Mouse (Mus musculus): ENCODE data around the gene Sept7. TPM values are rescaled to one million over a fixed set of nuclear protein-coding genes. Genes with fewer than 3 reads are reported as not detected.

Sept7 gene
- polyA plus RNA-seq, 1 experiment from 2014 or later, result 268 TPM

- Histone ChIP-seq H3K4me1 (ENCODE audit: control insufficient read depth in 2 of 2, insufficient read depth in 2 of 2, low read length in 2 of 2) (peaks cover 0 to 6% of the 10 kb centered on the region in 2 experiments; a peak in 2 of 4 replicates), H3K9ac (ENCODE audit: low read length) (no peak overlapping the region), H3K9me3 (ENCODE audit: control insufficient read depth, low read length) (no peaks in the 10 kb centered on the region), H3K36me3 (ENCODE audit: control insufficient read depth, insufficient read depth, low read length) (peaks cover 3% of the 10 kb centered on the region), H3K4me3 (ENCODE audit: control insufficient read depth in 1 of 2, insufficient read depth in 1 of 2, low read depth in 1 of 2, low read length in 2 of 2) (no peak overlapping the region), H3K27ac (replicated peaks in 1 of 2; ENCODE audit: control insufficient read depth in 1 of 2, insufficient read depth in 1 of 2, low read depth in 2 of 2, low read length in 2 of 2) (no peak overlapping the region), H3K4me2 (ENCODE audit: low read length) (no peak overlapping the region), H3K27me3 (ENCODE audit: control insufficient read depth, insufficient read depth, low read length) (no peaks in the 10 kb centered on the region)
- 79% methylated on average over 3 of the region's 3 CpGs for WGBS
- no peak for ATAC-seq (ENCODE audit: insufficient number of reproducible peaks, insufficient read depth, low FRiP score, low read depth)
These were observed 8.2 kb downstream of the Sept7 start for GRCm38 (mm10) chr9:25260411-25260810.

GRCm38 (mm10) chr9:25260979-25261378 is 8.7 kb downstream of the Sept7 start:
- H3K27me3 ChIP-seq (ENCODE audit: control insufficient read depth, insufficient read depth, low read length), result no peaks in the 10 kb centered on the region
- H3K4me1 ChIP-seq (ENCODE audit: control insufficient read depth in 2 of 2, insufficient read depth in 2 of 2, low read length in 2 of 2), result peaks cover 0 to 3% of the 10 kb centered on the region in 2 experiments; a peak in 1 of 4 replicates
- no peaks in the 10 kb centered on the region for H3K9me3 ChIP-seq (ENCODE audit: control insufficient read depth, low read length)
- H3K36me3 ChIP-seq (ENCODE audit: control insufficient read depth, insufficient read depth, low read length), result peaks cover 9% of the 10 kb centered on the region
- H3K4me2 ChIP-seq (ENCODE audit: low read length), result no peak overlapping the region
- H3K4me3 ChIP-seq (ENCODE audit: control insufficient read depth in 1 of 2, insufficient read depth in 1 of 2, low read depth in 1 of 2, low read length in 2 of 2), result no peak overlapping the region
- no peak overlapping the region for H3K9ac ChIP-seq (ENCODE audit: low read length)
- no peak for ATAC-seq (ENCODE audit: insufficient number of reproducible peaks, insufficient read depth, low FRiP score, low read depth)
- no peak overlapping the region for H3K27ac ChIP-seq (replicated peaks in 1 of 2; ENCODE audit: control insufficient read depth in 1 of 2, insufficient read depth in 1 of 2, low read depth in 2 of 2, low read length in 2 of 2)

GRCm38 (mm10) chr9:25262087-25262486 is 9.8 kb downstream of the Sept7 start:
- Histone ChIP-seq H3K27ac (replicated peaks in 1 of 2; ENCODE audit: control insufficient read depth in 1 of 2, insufficient read depth in 1 of 2, low read depth in 2 of 2, low read length in 2 of 2) (no peak overlapping the region), H3K36me3 (ENCODE audit: control insufficient read depth, insufficient read depth, low read length) (peaks cover 18% of the 10 kb centered on the region), H3K9me3 (ENCODE audit: control insufficient read depth, low read length) (no peaks in the 10 kb centered on the region), H3K27me3 (ENCODE audit: control insufficient read depth, insufficient read depth, low read length) (no peaks in the 10 kb centered on the region), H3K9ac (ENCODE audit: low read length) (no peak overlapping the region), H3K4me1 (ENCODE audit: control insufficient read depth in 2 of 2, insufficient read depth in 2 of 2, low read length in 2 of 2) (0 out of 4 replicates have a peak, but pooled peaks cover 0 to 3% of the 10 kb centered on the region in 2 experiments), H3K4me3 (ENCODE audit: control insufficient read depth in 1 of 2, insufficient read depth in 1 of 2, low read depth in 1 of 2, low read length in 2 of 2) (no peak overlapping the region), H3K4me2 (ENCODE audit: low read length) (no peak overlapping the region)
- 52% methylated on average over 1 of the region's 1 CpGs for WGBS
- ATAC-seq (ENCODE audit: insufficient number of reproducible peaks, insufficient read depth, low FRiP score, low read depth), result no peak

GRCm38 (mm10) chr9:25265795-25266194 is 13.6 kb downstream of the Sept7 start:
- Histone ChIP-seq H3K4me1 (ENCODE audit: control insufficient read depth in 2 of 2, insufficient read depth in 2 of 2, low read length in 2 of 2) (0 out of 4 replicates have a peak, but pooled peaks cover 0 to 3% of the 10 kb centered on the region in 2 experiments), H3K27ac (replicated peaks in 1 of 2; ENCODE audit: control insufficient read depth in 1 of 2, insufficient read depth in 1 of 2, low read depth in 2 of 2, low read length in 2 of 2) (no peak overlapping the region), H3K4me3 (ENCODE audit: control insufficient read depth in 1 of 2, insufficient read depth in 1 of 2, low read depth in 1 of 2, low read length in 2 of 2) (no peak overlapping the region), H3K9ac (ENCODE audit: low read length) (no peak overlapping the region), H3K9me3 (ENCODE audit: control insufficient read depth, low read length) (no peaks in the 10 kb centered on the region), H3K27me3 (ENCODE audit: control insufficient read depth, insufficient read depth, low read length) (no peaks in the 10 kb centered on the region), H3K36me3 (ENCODE audit: control insufficient read depth, insufficient read depth, low read length) (peaks cover 36% of the 10 kb centered on the region), H3K4me2 (ENCODE audit: low read length) (no peak overlapping the region)
- ATAC-seq (ENCODE audit: insufficient number of reproducible peaks, insufficient read depth, low FRiP score, low read depth), result no peak
- 86% methylated on average over 4 of the region's 4 CpGs for WGBS

GRCm38 (mm10) chr9:25267133-25267532 is 14.9 kb downstream of the Sept7 start:
- no peak overlapping the region for H3K27ac ChIP-seq (replicated peaks in 1 of 2; ENCODE audit: control insufficient read depth in 1 of 2, insufficient read depth in 1 of 2, low read depth in 2 of 2, low read length in 2 of 2)
- 81% methylated on average over 3 of the region's 3 CpGs for WGBS
- no peaks in the 10 kb centered on the region for H3K27me3 ChIP-seq (ENCODE audit: control insufficient read depth, insufficient read depth, low read length)
- H3K4me1 ChIP-seq (ENCODE audit: control insufficient read depth in 2 of 2, insufficient read depth in 2 of 2, low read length in 2 of 2), result 0 out of 4 replicates have a peak, but pooled peaks cover 0 to 2% of the 10 kb centered on the region in 2 experiments
- no peak for ATAC-seq (ENCODE audit: insufficient number of reproducible peaks, insufficient read depth, low FRiP score, low read depth)
- H3K4me2 ChIP-seq (ENCODE audit: low read length), result no peak overlapping the region
- no peaks in the 10 kb centered on the region for H3K9me3 ChIP-seq (ENCODE audit: control insufficient read depth, low read length)
- H3K36me3 ChIP-seq (ENCODE audit: control insufficient read depth, insufficient read depth, low read length), result peaks cover 40% of the 10 kb centered on the region
- no peak overlapping the region for H3K4me3 ChIP-seq (ENCODE audit: control insufficient read depth in 1 of 2, insufficient read depth in 1 of 2, low read depth in 1 of 2, low read length in 2 of 2)
- no peak overlapping the region for H3K9ac ChIP-seq (ENCODE audit: low read length)

GRCm38 (mm10) chr9:25267574-25267973 is 15.3 kb downstream of the Sept7 start:
- Histone ChIP-seq H3K9me3 (ENCODE audit: control insufficient read depth, low read length) (no peaks in the 10 kb centered on the region), H3K4me3 (ENCODE audit: control insufficient read depth in 1 of 2, insufficient read depth in 1 of 2, low read depth in 1 of 2, low read length in 2 of 2) (no peak overlapping the region), H3K27me3 (ENCODE audit: control insufficient read depth, insufficient read depth, low read length) (no peaks in the 10 kb centered on the region), H3K9ac (ENCODE audit: low read length) (no peak overlapping the region), H3K27ac (replicated peaks in 1 of 2; ENCODE audit: control insufficient read depth in 1 of 2, insufficient read depth in 1 of 2, low read depth in 2 of 2, low read length in 2 of 2) (no peak overlapping the region), H3K4me1 (ENCODE audit: control insufficient read depth in 2 of 2, insufficient read depth in 2 of 2, low read length in 2 of 2) (no peaks in the 10 kb centered on the region), H3K36me3 (ENCODE audit: control insufficient read depth, insufficient read depth, low read length) (peaks cover 40% of the 10 kb centered on the region), H3K4me2 (ENCODE audit: low read length) (no peak overlapping the region)
- WGBS, result 67% methylated on average over 2 of the region's 2 CpGs
- no peak for ATAC-seq (ENCODE audit: insufficient number of reproducible peaks, insufficient read depth, low FRiP score, low read depth)

- Histone ChIP-seq H3K9ac (ENCODE audit: low read length) (no peak overlapping the region), H3K36me3 (ENCODE audit: control insufficient read depth, insufficient read depth, low read length) (peaks cover 39% of the 10 kb centered on the region), H3K4me3 (ENCODE audit: control insufficient read depth in 1 of 2, insufficient read depth in 1 of 2, low read depth in 1 of 2, low read length in 2 of 2) (no peak overlapping the region), H3K4me2 (ENCODE audit: low read length) (no peak overlapping the region), H3K27me3 (ENCODE audit: control insufficient read depth, insufficient read depth, low read length) (no peaks in the 10 kb centered on the region), H3K27ac (replicated peaks in 1 of 2; ENCODE audit: control insufficient read depth in 1 of 2, insufficient read depth in 1 of 2, low read depth in 2 of 2, low read length in 2 of 2) (no peak overlapping the region), H3K4me1 (ENCODE audit: control insufficient read depth in 2 of 2, insufficient read depth in 2 of 2, low read length in 2 of 2) (no peaks in the 10 kb centered on the region), H3K9me3 (ENCODE audit: control insufficient read depth, low read length) (no peaks in the 10 kb centered on the region)
- no peak for ATAC-seq (ENCODE audit: insufficient number of reproducible peaks, insufficient read depth, low FRiP score, low read depth)
- WGBS, result 88% methylated on average over 2 of the region's 2 CpGs
These were observed 19.7 kb downstream of the Sept7 start for GRCm38 (mm10) chr9:25271902-25272301.

- Histone ChIP-seq H3K9me3 (ENCODE audit: control insufficient read depth, low read length) (no peaks in the 10 kb centered on the region), H3K27me3 (ENCODE audit: control insufficient read depth, insufficient read depth, low read length) (no peaks in the 10 kb centered on the region), H3K4me1 (ENCODE audit: control insufficient read depth in 2 of 2, insufficient read depth in 2 of 2, low read length in 2 of 2) (no peaks in the 10 kb centered on the region), H3K9ac (ENCODE audit: low read length) (no peak overlapping the region), H3K4me2 (ENCODE audit: low read length) (no peak overlapping the region), H3K36me3 (ENCODE audit: control insufficient read depth, insufficient read depth, low read length) (peaks cover 68% of the 10 kb centered on the region), H3K27ac (replicated peaks in 1 of 2; ENCODE audit: control insufficient read depth in 1 of 2, insufficient read depth in 1 of 2, low read depth in 2 of 2, low read length in 2 of 2) (no peak overlapping the region), H3K4me3 (ENCODE audit: control insufficient read depth in 1 of 2, insufficient read depth in 1 of 2, low read depth in 1 of 2, low read length in 2 of 2) (no peak overlapping the region)
- WGBS, result 69% methylated on average over 1 of the region's 1 CpGs
- ATAC-seq (ENCODE audit: insufficient number of reproducible peaks, insufficient read depth, low FRiP score, low read depth), result no peak
These were observed 37.6 kb downstream of the Sept7 start for GRCm38 (mm10) chr9:25289796-25290195.
